Mouse (Mus musculus) intestine, postnatal 0 days (tissue): Measurements from ENCODE around the gene Nxpe5. TPM values are rescaled to one million over a fixed set of nuclear protein-coding genes. Genes with fewer than 3 reads are reported as not detected.
A peak's percentile ranks its signal among the peaks of the same experiment; 100 is the strongest.

Source experiments
- ATAC-seq: fragments of 200-750 bp; cut with Nextera tagmentation; 2 replicates; pipeline ENCODE4 v1.8.0; 2017; ENCODE audit warnings: mild to moderate bottlenecking, moderate TSS enrichment, moderate library complexity
- H3K27ac ChIP-seq: fragments of 300-500 bp; sonication (generic); 2 replicates; pipeline ENCODE4 v1.5.1; 2014; ENCODE audit warnings: mild to moderate bottlenecking, low read depth, low read length, moderate library complexity
- H3K27me3 ChIP-seq: fragments of 300-500 bp; sonication (generic); replicated peaks from 2 replicates; pipeline ENCODE4 v1.6.1; 2014; ENCODE audit warnings: low read length, mixed read lengths; ENCODE audit not compliant: control insufficient read depth, insufficient read depth
- H3K36me3 ChIP-seq: fragments of 300-500 bp; sonication (generic); 2 replicates; pipeline ENCODE4 v1.6.1; 2014; ENCODE audit warnings: mild to moderate bottlenecking, moderate library complexity; ENCODE audit not compliant: control insufficient read depth, insufficient read depth
- H3K4me1 ChIP-seq: fragments of 300-500 bp; sonication (generic); replicated peaks from 2 replicates; pipeline ENCODE4 v1.6.1; 2014; ENCODE audit warnings: antibody characterized with exemption, low read length, mixed read lengths; ENCODE audit not compliant: control insufficient read depth, insufficient read depth
- H3K4me2 ChIP-seq: fragments of 300-500 bp; sonication (generic); replicated peaks from 2 replicates; pipeline ENCODE4 v1.6.1; 2014; ENCODE audit warnings: low read depth, mild to moderate bottlenecking, moderate library complexity
- H3K4me3 ChIP-seq: fragments of 300-500 bp; sonication (generic); 2 replicates; pipeline ENCODE4 v1.5.1; 2014; ENCODE audit warnings: low read depth, low read length
- H3K9ac ChIP-seq: fragments of 300-500 bp; sonication (generic); 2 replicates; pipeline ENCODE4 v1.6.1; 2014; ENCODE audit warnings: mild to moderate bottlenecking, low read depth, low read length
- H3K9me3 ChIP-seq: fragments of 300-500 bp; sonication (generic); 2 replicates; pipeline ENCODE4 v1.6.1; 2016; ENCODE audit warnings: mixed run types; ENCODE audit not compliant: control insufficient read depth
- CTCF ChIP-seq: sonication (generic); IDR thresholded peaks from 2 replicates; pipeline ENCODE4 v1.5.1; 2016; ENCODE audit warnings: low read depth, mild to moderate bottlenecking, control low read depth, antibody characterized with exemption, moderate library complexity
- WGBS: fragments of 180-500 bp; shearing (Covaris S2); extraction: QIAGEN DNeasy Blood & Tissue Kit; methylation state at CpG from one replicate; pipeline ENCODE4 v1.1.7; 2014; 5-methylcytosine and 5-hydroxymethylcytosine counted together
- polyA plus RNA-seq: library from polyadenylated mRNA; unstranded; fragments of >200 nt; fragmentation: Nextera tagmentation; extraction: Ambion mirVana; gene quantifications from 2 replicates; pipeline ENCODE4 v1.2.1, GENCODE M21; 2015

Nxpe5 gene
- polyA plus RNA-seq, 1 experiment from 2014 or later = 0.07 TPM

DNA sequence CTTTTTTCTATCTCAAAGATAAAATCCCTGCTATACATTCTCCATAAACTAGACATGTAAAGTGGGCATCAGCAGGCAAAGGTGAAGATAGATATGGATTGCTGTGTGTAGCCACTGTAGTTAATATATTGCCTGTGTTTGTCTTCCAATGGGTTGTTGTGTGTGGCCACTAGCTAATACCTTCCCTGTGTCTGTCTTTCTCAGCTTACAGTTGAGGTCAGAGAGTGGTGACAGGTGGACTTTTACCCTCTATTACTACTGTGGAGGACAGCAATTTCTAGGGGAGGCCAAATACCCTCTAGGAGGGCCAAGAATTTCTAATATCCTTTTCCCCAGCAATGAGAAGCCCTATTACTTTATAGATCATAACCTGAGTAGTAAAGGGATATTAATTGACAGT, 8.5 kb downstream of the Nxpe5 start:
- H3K4me3 ChIP-seq = no peak overlapping the region
- no peak overlapping the region for H3K27ac ChIP-seq
- no peaks in the 10 kb centered on the region for H3K4me1 ChIP-seq
- TF ChIP-seq CTCF = no peak
- no peaks in the 10 kb centered on the region for H3K36me3 ChIP-seq
- ATAC-seq = no peak
- H3K4me2 ChIP-seq = no peak overlapping the region
- no peak overlapping the region for H3K9ac ChIP-seq
- no peaks in the 10 kb centered on the region for H3K9me3 ChIP-seq
- H3K27me3 ChIP-seq = no peaks in the 10 kb centered on the region

DNA sequence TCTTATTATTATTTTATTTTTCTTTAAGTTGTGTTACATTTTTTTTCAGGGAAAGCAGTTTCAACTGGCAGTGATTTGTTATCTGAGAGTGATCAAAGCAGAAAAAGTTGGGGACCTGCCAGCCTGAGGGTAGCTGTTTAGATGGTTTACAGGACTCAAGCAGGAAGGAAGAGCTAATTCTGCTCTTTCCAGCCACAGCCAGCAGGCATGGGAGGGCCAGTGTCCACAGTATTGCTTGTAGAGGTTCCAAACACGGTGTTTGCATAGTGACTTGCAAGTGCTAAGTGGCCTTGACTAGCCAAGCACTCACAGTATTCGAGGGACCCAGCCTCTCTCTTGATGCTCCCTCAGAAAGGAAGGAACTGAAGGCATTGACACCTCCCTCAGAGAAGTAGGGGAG, 15.8 kb downstream of the Nxpe5 start:
- WGBS = 15% methylated on average over 2 of the region's 2 CpGs
- no peak for TF ChIP-seq CTCF
- no peak for ATAC-seq

DNA sequence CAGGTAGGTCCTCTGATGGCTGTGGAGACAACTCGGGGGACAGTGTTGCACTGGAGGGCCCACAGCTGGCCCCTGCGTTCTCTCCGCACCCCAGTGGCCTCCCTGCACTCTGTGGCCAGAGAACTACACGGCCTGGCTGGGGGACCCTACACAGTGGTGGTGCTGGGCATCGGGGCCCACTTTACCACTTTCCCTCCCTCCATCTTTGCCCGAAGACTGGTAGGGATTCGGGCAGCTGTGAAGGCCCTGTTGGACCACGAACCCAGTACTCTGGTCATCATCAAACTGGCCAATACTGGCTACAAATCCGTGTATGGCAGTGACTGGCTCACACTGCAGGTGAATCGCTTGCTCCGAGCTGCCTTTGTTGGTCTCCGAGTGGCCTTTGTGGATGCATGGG, 25.4 kb downstream of the Nxpe5 start:
- no peaks in the 10 kb centered on the region for H3K27me3 ChIP-seq
- H3K4me2 ChIP-seq = no peak overlapping the region
- H3K4me1 ChIP-seq = 0 out of 2 replicates have a peak, but pooled peaks cover under 1% of the 10 kb centered on the region
- no peak overlapping the region for H3K27ac ChIP-seq
- no peak overlapping the region for H3K4me3 ChIP-seq
- 86% methylated on average over 12 of the region's 12 CpGs for WGBS
- TF ChIP-seq CTCF = no peak
- no peak for ATAC-seq
- H3K36me3 ChIP-seq = no peaks in the 10 kb centered on the region
- H3K9me3 ChIP-seq = no peaks in the 10 kb centered on the region
- H3K9ac ChIP-seq = no peak overlapping the region

More for the DNA sequence above, 15.8 kb downstream of the Nxpe5 start:
- Histone ChIP-seq H3K27me3 (no peaks in the 10 kb centered on the region), H3K4me2 (no peak overlapping the region), H3K9ac (no peak overlapping the region), H3K27ac (no peak overlapping the region), H3K4me1 (no peaks in the 10 kb centered on the region), H3K4me3 (no peak overlapping the region), H3K9me3 (no peaks in the 10 kb centered on the region), H3K36me3 (no peaks in the 10 kb centered on the region)

DNA sequence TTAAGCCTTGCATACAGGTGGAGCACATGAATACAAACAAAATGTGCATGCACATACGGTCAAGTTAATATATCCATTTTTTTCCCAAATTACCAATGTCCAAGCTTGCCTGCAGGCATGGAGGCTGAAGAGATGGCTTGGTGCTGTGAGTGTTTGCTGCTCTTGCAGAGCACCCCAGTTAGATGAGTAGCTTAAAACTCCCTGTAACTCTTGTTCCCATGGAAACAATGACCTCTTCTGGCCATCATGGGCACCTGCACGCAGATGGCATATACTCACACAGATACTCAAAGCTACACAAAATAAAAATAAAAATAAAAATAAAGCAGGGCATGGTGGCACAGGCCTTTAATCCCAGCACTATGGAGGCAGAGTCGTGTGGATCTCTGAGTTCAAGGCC, 27.4 kb downstream of the Nxpe5 start:
- no peak for TF ChIP-seq CTCF
- no peaks in the 10 kb centered on the region; the same call in 1 of the 2 replicates for H3K36me3 ChIP-seq
- no peak overlapping the region for H3K4me2 ChIP-seq
- no peak overlapping the region for H3K9ac ChIP-seq
- 0 out of 2 replicates have a peak, but pooled peaks cover 5% of the 10 kb centered on the region for H3K4me1 ChIP-seq
- H3K27me3 ChIP-seq = no peaks in the 10 kb centered on the region
- no peak overlapping the region for H3K4me3 ChIP-seq
- no peak for ATAC-seq
- 96% methylated on average over 3 of the region's 3 CpGs for WGBS
- no peaks in the 10 kb centered on the region for H3K9me3 ChIP-seq
- no peak overlapping the region for H3K27ac ChIP-seq

DNA sequence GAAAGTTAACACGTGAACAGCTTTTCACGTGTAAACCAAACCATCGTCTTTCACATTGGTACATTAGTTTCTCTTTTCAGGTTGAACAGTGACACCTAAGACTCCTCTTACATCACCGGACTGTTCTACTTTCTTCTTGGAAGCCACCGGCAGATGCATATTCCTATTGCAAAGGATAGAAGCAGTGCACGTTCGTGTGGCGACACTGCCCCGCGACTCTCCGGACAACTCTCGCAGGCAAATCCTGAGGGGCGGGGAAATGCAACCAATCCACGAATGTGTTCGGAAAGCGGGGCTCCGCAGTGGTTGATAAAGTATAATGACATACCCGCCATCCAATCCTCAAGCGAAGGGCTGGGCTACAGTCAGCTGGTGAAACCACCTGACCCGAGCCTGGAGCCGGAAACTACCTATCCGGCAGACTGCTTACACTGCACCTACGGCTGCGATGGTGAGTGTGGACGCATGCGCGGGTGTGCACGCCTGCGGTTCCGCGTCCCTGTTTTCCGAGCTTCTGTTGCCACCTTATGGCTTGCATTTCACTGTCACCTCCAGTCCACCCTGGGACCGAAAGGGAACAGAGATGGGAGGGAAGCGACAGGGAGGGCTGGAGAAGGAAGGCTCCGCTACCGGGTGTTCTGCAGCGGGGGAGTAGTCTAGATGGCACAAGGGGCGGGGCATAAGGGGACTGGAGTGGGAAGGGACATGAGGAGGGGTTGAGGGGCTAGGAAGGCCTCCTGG, 29.8 kb downstream of the Nxpe5 start, which contains the start of gene Lamtor4:
TSS of gene Lamtor4 (plus strand) at position 130 of the 741 bp plus-strand sequence.
- Histone ChIP-seq H3K4me1 (0 out of 2 replicates have a peak, but pooled peaks cover 5% of the 10 kb centered on the region), H3K27me3 (no peaks in the 10 kb centered on the region), H3K9me3 (no peaks in the 10 kb centered on the region), H3K4me2 (peak within 1 kb of the TSS; percentile 89), H3K4me3 (peak within 1 kb of the TSS; percentile 61), H3K9ac (peak within 1 kb of the TSS; percentile 66), H3K27ac (peak within 1 kb of the TSS; percentile 54), H3K36me3 (peaks cover 16% of the 10 kb centered on the region)
- under 1% methylated on average over 38 of the region's 38 CpGs for WGBS
- TF ChIP-seq CTCF = peak; percentile 43
- ATAC-seq = peak; percentile 100

DNA sequence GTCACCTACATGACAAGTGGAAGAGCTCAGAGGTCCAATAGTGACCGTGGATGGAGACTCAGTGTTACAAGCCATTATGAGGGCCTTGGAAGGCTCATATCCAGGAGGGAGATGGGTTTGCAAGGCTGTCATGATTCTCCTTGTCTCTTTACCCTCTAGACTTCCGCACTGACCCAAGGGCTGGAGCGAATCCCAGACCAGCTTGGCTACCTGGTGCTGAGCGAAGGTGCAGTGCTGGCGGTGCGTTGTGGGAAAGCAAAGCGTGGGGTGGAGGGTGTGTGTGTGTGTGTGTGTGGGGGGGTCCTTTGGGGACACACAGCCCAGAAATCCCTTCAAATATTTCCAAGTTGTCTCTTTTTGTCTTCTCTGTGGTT, 30.4 kb downstream of the Nxpe5 start:
- H3K36me3 ChIP-seq = peaks cover 22% of the 10 kb centered on the region
- no peaks in the 10 kb centered on the region for H3K9me3 ChIP-seq
- H3K4me3 ChIP-seq = peak overlapping the region; percentile 61
- TF ChIP-seq CTCF = no peak
- 7% methylated on average over 7 of the region's 7 CpGs for WGBS
- H3K4me1 ChIP-seq = 0 out of 2 replicates have a peak, but pooled peaks cover 5% of the 10 kb centered on the region
- H3K9ac ChIP-seq = peak overlapping the region; percentile 66
- H3K4me2 ChIP-seq = peak overlapping the region; percentile 89
- ATAC-seq = 0 out of 2 replicates have a peak, but pooled peaks have one; percentile 9
- H3K27me3 ChIP-seq = no peaks in the 10 kb centered on the region
- peak overlapping the region; percentile 54 for H3K27ac ChIP-seq
